Mouse (Mus musculus): ENCODE results near the gene Dcx.

Dcx gene

DNA sequence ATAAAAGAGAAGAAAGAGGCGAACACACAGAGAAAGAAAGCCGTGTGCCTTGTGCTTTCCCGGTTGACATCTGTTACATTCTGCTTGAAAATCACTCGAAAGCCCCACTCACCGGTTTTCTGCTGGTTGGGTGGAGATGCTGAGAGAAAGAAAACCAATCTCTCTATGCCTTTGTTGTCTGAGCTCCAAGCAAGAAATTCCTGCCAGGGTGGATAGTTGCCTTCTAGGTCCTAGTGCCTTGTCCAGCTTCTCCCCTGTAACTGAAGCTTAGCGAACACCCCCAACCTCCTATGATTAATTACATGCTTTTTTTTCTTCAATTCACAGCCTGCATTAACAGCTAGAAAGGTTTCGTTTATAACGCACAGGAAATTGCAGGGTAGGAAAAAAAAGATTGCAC lies at the start of gene Dcx:
Gene Dcx, minus strand, starts transcription at position 354 of the 400 bp plus-strand sequence.
- DNase-seq, result peak; percentile 78 to 81

DNA sequence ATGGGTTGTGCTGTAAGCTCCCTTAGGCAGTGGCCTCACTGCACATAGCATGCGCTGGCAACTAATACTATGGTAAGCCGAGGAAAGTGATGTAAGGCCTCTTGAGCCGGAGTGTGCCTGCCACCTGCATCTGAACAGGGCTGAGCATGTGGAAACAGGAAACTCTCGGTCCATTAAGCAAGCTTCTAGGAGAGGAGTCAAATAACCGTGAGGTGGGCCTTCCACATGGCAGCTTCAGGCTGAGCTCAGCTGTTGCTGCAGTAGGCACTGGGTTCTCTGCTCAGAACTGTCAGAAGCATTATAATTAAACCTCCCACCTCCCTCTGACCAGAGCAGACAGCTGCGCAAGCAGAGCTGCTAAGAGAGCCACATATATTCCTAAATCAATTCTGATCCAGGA lies 33.1 kb upstream of the Dcx start:
- DNase-seq, result peak; percentile 52 to 64

DNA sequence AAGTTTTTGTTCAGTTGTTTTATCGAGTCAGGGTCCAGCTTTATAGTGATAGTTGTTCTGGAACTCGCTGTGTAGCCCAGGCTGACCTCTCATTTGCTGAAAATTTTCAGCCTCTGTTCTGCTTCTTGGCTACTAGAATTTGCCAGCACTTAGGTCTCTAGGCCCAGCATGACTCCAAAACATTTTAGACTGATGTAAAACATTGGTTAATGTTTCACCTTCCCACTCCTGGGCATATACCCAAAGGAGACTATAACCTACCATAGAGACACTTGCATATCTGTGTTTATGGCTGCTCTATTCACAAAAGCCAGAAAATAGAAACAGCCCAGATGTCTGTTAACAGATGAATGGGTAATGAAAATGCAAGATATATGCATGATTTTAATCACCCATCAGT lies 560 bp upstream of the Dcx start:
- peak in 1 of 2 experiments; percentile 17 for DNase-seq

DNA sequence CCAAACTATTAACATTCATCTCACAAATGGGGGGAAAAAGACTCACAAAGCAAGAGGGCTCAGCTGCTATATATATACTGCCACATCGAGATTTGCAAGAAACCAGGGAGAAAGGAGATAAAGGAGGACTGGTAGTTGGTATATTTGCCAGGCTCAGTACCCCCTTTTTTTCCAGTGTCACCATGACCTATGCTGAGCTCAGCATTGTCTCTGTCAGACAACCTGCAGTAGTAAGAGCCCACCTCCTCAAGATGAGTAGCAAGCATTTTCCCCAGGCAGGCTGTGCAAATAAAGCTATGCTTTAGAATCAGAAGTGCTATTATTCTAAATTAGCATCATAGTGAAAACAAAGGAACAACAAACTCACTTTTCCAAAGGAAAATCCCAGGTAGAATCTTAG lies 581 bp downstream of the Dcx start:
- peak; percentile 10 to 31 for DNase-seq

DNA sequence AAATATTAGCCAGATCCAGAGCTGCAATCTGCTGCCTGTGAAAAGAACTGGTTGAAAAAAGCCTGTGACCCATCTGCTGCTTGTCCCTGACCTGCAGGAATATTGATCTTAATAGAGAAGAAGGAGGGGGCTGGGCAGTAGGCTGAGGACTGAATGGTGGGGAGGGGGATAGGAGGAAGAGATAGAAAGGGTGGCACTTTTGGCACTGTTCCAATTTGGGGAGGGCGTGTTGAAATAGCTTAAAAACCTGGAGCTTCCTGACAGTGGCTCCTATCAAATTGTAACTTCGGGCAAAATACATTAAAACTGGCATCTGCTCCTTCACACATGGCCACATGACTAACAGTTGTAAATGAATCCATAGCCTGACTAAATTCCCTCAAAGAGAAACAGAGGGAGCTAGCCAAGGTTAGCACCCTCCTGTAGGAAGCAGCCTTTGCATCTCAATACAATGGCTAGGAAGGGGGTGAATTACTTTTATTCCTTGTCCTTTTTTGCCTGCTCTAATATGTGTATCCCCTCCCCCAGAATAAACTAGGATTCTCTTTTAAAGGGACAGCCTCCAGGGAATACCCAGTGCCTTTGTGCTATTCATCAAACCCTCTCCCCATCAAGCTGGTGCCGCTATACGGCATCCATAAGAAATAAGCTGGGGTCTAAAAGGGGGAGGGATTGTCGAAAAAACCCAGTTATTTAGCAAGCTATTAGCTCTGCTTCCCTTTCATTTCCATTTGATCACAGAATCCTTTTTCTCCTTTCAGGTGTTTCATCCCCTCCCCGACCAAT lies 1.5 kb downstream of the Dcx start:
- peak; percentile 72 for DNase-seq

DNA sequence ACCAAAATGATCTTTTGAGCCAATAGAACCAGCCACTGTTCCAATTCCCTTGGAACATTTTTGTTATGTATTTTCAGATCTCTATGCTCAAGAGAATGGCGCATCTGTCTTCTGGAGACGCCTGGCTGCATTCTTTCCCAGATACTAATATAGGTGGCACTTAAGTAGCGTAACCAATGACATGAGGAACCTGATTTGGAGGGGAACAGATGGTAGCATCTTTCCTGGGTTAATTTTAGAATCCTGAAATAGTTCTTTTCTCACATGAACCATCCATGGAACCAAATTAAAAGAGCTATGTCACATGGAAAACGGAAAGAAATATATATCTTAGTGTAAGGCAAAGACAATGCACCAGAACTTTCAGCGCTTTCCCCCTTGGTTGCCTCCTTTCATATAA lies 11.0 kb downstream of the Dcx start:
- DNase-seq, result no peak

DNA sequence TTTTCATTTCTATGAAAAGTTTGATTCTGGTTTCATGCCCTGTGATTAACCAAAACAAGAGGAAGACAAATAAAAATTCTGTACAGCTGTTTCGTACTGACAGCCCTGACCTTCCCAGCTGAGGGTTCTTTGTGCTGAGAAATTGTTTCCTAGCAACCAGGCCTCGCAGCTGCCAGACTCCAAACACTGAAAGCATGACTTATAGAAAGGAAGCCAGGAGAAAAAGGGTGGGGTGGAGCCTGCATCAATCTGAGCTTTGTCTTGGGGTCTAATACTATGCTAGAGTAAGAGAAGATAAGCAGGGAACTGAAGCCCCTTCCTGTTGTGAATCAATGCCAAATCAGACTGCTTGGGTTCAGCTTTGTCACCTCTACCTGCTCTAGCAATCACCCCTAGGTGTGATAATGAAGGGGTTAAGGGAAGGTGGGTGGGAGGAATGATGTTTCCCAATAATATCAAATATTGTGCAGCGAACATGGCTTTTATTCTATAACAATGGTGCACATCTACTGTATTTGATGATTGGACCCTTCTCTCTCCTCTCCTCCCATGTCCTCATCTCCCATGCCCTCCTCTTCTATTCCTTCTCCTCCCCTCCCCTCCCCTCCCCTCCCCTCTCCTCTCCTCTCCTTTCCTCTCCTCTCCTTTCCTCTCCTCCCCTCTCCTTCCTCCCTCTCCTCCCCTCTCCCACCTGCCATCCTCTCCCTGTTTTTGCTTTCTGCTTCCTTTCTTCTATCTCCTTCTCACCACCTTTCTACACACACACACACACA lies 26.2 kb downstream of the Dcx start:
- DNase-seq, result peak in 1 of 2 experiments; percentile 27

DNA sequence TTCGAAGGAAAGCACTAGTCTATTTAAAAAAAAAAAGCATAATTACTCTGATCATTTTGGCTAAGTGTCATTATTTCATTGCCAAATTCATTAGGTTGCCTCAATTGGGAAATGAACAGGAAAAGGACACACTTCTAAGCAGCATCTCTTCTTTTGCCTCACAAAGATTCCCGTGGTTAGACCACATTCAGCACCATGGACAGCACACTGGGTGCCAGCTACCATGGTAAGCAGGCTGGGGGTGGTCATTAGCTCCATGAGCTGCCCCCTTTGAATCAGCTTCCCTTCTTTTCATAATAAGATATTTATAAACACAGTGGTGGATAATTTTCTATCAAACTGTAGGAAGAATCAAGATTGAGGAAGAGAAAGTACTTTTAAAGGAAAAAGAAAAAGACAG lies 28.4 kb downstream of the Dcx start:
- DNase-seq, result peak in 1 of 2 experiments; percentile 38

DNA sequence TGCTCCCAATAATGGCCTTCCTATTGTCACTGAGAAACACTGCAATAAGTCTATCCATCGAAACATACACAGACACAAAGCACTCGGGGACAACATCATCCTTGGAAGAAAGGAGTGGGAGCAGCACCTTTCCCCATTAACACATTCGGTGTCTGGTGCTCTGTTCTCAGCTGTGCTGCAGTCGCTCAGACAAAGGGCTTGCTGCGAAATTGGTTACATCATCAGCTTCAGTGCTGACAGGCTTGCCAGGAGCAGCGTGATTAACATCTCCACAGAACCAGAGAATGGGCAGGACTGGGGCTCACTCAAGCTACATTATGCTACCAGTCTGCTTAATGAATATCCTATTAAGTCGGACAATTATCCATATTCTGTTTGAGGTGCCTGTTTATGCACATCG lies 30.8 kb downstream of the Dcx start:
- peak; percentile 49 to 50 for DNase-seq

DNA sequence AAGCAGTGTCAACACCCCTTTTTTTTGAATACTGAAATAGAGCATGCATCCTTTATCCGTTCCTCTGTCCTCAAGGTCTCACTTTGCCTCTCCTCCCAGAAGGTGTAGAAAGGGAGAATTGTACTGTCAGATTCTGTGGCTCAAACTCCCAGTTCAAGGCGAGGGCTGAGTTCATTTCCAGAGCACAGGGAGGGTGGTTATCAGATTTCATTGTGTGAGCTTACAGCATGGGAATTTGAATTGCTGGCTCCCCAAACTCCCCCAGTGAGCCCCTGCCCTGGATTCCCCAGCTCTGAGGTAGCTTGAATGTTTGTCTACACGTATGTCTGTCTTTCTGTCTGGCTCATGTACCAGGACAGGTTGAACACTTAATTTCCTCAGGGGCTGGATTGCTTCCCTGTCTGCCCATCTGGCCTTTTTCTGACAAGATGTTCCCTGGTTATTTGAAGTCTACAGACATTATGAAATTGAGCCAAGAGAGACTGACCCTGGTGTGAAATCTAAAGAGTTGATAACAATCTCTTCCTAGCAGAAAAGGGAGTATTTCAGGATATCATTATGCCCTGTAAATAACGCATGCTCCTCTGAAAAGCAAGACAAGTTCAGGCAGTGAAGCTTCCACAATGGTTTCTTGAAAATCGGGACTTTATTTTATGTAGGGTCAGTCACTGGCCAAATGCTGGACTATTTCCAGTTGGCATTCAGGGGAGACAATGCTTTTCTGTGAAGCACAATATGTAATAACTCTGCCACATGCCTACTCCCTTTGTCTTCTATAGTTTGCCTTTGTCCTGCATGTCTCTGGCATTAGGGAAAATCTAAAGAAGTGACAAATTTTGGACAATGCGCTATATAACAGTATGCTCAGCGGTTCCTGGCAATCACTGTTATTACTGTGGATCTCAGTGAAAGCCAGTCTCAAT lies 35.5 kb downstream of the Dcx start:
- peak; percentile 62 to 71 for DNase-seq

DNA sequence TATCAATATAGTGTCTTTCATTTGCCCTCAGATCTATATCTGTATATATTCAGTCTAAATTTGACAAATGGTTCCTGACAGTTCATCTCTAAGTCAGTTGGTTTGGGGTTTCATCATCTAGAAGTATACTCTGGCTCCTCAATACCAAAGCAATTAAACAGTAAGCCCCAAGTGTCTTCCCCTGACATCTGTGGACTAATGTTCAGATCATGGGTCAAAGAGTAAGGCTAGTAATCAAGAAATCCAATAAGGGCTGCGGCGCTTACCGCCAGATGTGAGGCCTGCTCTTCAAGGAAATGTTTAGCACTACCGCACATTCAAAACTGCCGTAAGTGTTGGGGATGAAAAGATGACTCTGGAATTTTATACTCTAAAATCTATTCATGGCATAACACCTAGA lies 36.2 kb downstream of the Dcx start:
- no peak for DNase-seq

DNA sequence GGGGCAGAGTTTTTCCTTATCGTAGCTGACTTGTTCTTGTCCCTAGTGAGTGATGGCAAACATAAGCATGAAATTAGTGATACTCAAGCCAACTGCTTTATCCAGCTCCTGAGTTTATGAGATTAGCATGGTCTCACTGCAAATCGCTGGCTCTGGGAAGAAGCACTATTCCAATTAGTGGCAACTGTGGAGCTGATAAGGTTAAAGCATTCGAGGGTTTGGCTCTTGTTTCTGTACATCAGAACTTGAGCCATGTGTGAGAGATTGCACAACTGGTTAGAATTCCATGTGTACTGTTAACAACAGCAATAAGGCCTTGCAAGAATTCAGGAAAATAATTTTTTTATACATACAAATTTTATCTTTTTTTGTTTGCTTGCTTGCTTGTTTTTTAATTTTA lies 39.9 kb downstream of the Dcx start:
- no peak for DNase-seq

DNA sequence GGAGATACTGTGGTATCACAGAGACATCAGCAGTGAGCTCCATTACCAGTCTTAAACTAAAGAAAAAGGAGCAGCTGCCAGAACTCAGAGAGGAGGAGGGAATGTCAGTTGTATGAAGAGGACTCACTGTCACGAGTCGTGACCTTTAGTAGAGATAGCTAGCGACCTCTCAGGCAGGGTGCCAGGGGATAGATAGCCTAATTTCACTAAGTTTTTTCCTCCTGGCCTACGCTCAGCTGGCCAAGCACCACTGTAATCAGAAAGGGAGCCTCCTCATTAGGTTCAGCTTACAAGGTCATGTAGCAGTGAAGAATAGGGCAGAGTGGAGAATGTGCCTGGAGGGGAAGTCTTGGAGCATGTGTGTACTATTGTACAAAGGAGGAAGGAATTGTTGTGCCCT lies 47.3 kb downstream of the Dcx start:
- DNase-seq, result peak in 1 of 2 experiments; percentile 14

DNA sequence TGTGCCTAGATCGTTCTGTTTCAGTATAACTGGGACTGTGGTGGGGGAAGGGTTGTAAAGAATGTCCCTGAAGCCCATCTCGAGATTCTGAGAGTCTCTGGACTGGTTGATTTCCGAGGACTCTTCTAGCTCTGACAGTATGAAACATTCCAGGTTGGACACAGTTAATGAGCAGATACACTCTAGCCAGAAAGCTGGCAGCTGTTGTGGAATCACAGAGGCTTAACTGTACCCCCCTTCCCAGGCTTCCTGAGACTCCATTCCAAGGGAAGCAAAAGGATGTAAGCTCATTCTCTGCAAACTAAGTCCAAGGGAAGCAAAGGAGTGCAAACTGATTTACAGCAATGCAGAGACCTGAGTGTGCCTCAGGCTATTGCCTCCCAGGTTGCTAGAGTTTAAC lies 48.2 kb downstream of the Dcx start:
- DNase-seq, result peak; percentile 24 to 35

DNA sequence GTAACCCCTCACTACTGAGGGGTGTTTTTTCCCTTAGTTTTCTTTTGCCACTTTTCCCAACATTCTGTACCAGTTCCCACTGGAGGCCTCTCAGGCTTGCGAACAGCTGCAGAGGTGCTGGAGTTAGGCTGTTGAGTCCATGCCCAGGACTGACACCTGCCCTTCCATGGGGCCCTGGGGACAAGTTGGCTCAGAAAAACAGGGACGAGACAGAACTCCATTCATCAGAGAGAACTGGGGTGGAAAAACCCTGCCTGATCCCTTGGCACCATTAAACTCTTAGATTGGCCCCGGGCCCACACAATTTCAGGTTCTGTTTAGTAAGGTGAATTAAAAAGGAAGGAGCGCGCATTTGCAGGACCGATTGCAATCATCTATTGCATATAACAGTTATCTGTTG lies 48.8 kb downstream of the Dcx start:
- DNase-seq, result peak; percentile 70 to 82

DNA sequence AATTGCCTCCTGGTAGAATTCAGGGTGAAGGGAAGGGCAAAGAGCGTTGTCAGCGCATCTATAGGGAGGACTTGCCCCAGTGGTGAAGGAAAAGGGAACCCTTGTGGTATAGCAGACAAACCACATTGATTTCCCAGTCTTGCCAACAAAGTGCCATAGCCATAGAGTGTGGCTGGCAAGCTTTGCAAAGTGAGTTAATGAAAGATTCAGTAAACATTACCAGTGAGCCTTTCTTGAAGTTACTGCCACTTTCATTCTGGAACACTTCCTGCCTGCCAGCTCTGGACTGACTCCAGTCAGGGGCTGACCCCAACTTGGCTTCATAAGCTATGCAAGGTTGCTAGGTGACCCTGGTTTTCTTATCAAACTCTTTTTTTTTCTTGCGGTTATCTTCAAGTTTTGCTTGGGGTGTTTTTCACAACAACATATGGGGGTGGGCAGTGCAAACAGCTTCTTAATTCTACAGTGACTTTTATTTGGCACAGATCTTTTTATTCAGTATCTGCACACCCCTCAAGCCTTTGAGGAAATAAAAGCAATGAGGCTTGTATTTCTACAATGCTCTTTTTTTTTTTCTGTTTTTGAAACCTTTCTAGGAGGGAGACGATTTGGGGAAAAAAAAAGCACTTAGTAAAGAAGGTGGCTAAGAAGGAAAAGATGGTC lies 51.2 kb downstream of the Dcx start:
- peak; percentile 18 to 38 for DNase-seq

DNA sequence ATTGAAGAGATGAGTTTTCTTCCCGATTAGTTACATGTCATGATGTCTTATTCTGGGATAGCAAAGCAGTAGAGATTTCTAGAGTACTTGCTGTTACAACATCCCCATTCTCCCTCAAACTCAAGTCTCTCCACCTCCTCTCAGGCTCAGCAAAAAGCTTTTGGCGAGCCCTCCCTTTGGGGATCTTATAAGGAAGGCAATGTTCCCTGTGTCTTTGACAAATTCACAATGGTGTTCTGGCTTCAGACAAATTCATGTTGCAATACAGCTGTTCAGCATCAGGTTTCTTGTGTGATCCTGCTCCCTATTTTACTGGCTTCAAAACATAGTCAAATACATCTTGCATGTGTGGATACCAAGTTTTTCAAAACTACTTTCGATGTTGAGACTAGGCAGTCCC lies 53.5 kb downstream of the Dcx start:
- DNase-seq, result no peak

DNA sequence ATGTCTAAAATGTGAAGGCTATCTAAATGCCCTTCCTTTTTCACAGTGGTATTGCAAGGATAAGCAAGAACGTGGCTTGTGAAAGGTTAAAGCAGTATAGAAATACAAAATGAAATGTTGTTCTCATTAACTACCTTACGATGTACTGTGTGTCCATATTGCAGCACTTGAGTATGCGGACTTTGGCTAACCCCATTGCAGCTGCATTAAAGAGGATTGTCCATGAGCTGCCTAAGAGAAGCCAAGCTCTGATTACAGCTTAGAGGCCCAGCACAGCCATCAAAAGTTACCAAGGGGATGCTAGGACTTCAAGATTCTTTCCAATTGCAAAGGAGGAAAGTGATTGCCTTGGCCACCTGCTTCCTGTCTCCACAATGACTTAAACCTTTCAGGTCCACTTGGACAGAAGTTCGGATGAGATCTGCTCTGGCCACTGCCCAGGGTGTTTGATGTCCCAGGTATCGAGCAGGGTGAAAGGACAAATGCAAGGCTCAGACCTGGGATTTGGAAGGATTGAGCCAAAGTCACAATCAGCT lies 65.9 kb downstream of the Dcx start:
- DNase-seq, result no peak

DNA sequence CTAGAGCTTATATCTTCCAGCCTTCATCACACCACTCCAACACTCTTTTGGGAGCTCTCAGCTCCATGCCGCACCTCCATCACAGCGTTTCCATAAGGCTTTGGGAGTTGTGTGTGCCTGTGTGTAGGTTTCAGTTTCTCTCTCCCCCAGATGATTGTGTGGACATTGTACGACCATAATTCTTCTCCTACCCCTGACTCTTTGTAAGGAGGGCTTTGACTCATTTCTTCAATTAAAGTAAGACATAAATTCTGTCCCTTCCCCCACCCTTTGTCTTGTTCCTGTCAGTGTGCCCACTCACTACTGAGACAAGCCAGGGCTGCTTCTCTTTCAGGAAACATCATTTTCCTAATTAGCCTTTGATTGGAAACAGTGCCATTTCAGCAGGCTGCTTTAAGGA lies 81.8 kb downstream of the Dcx start:
- no peak for DNase-seq

DNA sequence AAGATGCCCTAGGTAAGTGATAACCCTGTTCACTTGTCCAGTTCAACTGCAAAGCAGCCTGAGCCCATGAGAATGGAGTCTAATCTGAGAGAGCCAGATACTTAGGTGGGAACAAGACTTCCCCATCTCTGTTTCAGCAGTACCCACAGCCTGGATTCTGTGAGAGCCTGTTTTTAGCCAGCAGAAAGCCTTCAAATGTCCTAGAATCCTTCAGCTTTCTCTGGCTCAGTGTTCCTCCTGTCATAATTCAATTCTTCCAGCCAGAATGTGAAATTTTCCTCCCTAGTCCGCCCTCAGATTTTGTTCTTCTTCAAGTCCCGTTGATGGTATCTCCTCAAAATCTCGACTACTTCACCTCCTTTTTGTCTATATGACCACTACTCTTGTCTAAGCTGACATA lies 83.1 kb downstream of the Dcx start:
- no peak for DNase-seq

DNA sequence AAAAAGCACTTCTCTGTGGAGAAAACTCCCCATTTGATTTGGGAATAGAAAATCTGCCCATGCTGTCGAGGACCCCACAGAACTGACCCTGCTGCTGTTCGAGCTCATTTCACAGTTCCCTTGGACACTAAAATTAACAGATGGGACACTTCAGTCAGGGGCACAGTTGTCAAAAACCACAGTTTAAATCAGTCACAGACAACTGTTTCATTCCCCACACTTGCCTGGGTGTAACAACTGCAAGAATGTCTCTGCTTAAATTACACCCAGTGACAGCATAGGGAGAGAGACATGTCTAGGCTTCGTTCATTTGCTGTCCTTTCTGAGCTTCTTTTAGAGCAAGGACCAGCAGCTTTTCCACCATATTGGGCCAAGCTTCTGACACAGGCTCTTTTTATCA lies 86.5 kb downstream of the Dcx start:
- DNase-seq, result no peak

DNA sequence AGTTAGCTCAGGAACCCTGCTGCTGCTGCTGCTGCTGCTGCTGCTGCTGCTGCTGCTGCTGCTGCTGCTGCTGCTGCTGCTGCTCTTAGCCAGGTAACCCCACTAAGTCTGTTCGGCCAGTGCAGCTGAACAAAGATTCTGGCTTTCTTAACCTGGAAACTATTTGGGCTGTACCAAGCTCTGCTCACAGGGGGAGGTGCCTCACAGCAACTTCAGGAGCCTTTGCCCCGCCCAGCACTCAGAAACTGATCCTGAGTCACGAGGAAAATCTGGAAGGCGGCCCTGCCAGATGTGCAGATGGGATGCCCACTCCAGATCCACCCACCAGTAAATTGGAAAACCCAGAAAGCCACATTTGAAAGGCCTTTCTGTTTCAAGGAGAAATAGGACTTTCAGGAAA lies 105.9 kb downstream of the Dcx start, which contains the start of gene Capn6:
Gene Capn6, minus strand, starts transcription at position 203 of the 400 bp plus-strand sequence.
- DNase-seq, result no peak

Data from cerebellum, postnatal 10 days (tissue).